Mouse (Mus musculus): Measurements from ENCODE around the gene Ctsl.

Gene Ctsl

DNA sequence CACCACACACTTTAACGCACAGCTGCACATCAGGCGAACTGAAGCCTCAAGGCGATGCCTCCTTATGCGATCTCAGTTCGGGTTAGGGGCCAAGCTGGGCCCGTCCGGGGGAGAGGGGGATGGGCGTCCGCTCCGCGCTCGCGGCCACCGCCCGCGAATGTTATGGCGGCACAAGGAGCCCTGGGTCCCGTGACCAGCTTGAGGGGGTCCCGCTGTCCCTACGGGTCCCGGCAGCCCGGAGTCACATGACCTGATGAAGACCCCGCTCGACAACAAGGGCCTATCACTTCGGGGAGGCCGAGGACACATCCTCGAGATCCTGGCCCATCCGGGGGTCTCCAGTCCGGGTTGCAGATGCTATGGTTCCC is 901 bp downstream of the Ctsl start:
- DNase-seq: peak; percentile 49 to 54

DNA sequence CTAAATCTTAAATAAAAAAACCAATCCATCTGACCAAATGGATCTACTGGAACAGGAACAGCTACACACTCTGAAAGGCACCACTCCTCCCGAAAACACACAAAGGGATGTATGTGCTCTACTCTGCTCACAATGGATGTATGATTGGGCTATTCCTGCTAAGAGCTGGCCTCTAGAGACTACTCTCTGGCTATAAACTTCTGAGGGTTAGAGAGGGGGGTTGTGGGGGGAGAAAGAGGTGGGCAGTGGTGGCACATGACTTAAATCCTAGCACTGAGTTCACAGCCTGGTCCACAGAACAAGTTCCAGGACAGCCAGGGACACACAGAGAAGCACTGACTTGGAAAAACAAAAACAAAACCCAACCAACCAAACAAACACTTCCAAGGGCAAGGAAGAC is 2.1 kb downstream of the Ctsl start:
- no peak for DNase-seq

GRCm38 (mm10) chr13:64367615-64368014 is 3.1 kb downstream of the Ctsl start:
- no peak for DNase-seq

GRCm38 (mm10) chr13:64365326-64365725 is 5.4 kb downstream of the Ctsl start:
- DNase-seq: no peak

- DNase-seq: peak in 1 of 2 experiments; percentile 32
Observed at GRCm38 (mm10) chr13:64364258-64364657, 6.4 kb downstream of the Ctsl start.

DNA sequence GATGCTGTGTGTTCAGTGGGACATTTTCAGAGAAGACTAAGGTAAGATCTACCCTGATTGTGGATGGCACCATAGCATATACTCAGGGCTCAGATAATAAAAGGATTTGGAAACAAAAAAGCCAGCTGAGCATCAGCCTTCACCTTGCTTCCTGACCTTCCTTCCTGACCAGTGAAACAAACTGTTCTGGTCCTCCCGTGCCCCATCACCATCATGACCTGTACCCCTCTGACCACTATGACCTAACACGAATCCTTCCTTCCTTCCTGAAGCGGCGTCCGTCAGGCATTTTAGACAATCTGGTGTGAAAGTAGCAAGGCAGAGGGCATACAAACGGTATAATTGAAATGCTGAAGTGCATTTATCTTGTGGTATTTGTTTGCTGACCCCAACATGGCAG is 8.6 kb downstream of the Ctsl start:
- no peak for DNase-seq

GRCm38 (mm10) chr13:64361020-64361419 is 9.7 kb downstream of the Ctsl start:
- no peak for DNase-seq

DNA sequence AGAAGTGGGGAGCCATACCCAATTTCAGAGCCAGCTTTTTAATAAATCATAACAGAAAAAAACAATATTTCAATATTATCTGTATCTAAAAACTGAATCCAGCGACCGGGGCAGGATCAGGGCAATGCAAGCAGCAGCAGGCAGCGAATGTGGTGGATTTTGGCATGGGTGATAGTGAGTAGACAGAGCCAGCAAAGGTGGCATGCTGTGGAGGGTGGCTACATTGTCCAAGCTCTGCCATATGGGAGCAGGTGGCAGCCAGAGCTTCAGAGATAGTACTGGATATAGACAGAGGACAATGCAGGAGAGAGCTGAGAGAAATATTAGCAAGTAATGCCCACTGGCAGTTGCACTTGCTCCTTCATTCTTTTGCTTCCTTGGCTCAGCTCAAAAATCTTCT is 11.0 kb downstream of the Ctsl start:
- no peak for DNase-seq

DNA sequence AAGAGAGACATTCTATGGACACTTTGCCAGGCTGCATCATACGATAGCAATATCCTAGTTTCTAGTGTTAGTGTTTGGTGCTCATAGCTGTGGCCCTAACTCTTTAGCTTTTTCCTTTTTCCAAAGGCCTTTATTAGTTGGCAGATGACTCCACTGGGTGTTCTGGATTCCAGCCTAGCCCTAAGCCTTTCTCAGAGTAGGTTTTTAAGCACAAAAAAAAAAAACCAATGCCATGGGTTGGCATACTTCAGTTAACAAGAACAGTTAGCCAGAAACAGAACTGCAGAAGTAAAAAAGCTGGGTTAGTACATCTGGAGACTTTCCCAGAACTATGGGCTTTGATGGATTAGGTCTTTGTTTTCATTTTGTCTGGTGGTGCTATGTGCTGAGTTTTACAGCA is 12.2 kb downstream of the Ctsl start:
- no peak for DNase-seq

DNA sequence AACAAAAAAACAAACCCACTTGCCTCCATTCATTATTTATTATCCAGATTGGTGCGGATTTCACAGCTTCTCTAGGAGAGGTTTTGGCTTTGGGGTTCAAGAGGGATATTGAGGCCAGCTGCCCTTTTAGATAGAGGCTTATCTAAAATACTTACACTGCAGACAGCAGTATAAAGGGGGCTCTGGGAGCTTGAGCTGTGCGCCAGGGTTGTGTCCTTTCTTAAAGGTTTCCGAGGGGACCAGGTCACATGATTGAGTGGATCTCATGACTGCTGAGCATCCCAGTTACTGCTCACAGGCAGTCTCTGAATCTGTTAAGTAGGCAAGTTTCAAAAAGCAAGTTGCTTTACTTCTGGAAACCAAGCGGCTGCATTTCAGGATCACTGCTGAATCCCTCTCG is 13.3 kb downstream of the Ctsl start:
- no peak for DNase-seq

- DNase-seq: no peak
Observed at GRCm38 (mm10) chr13:64349474-64349873, 21.2 kb downstream of the Ctsl start.

GRCm38 (mm10) chr13:64344082-64344501 is 26.6 kb downstream of the Ctsl start:
- DNase-seq: peak in 1 of 2 experiments; percentile 17

DNA sequence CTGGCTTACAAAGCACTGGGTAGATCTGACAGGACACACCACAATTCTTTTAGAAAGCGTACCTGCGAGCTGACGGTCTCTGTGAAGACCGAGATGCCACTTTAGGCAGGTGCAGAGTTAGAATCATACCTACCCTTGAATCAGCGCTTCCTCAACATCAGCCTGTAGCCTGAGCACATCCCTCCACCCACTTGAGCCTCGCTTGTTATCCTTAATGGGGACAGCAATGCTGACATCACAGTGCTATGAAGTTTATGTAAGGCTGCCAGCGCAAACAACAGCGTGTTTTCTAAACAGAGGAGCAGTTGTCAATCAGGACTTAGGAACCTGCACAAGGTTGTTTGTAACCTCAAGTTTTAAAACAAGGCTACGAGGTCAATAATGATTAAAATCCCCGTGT is 27.1 kb downstream of the Ctsl start:
- no peak for DNase-seq

GRCm38 (mm10) chr13:64335546-64336132 is 35.1 kb downstream of the Ctsl start:
- no peak for DNase-seq

- no peak for DNase-seq
Observed at GRCm38 (mm10) chr13:64333102-64333501, 37.6 kb downstream of the Ctsl start.

GRCm38 (mm10) chr13:64332321-64332720 is 38.4 kb downstream of the Ctsl start:
- DNase-seq: no peak

- no peak for DNase-seq
Observed at GRCm38 (mm10) chr13:64322561-64323281, 48.0 kb downstream of the Ctsl start.

DNA sequence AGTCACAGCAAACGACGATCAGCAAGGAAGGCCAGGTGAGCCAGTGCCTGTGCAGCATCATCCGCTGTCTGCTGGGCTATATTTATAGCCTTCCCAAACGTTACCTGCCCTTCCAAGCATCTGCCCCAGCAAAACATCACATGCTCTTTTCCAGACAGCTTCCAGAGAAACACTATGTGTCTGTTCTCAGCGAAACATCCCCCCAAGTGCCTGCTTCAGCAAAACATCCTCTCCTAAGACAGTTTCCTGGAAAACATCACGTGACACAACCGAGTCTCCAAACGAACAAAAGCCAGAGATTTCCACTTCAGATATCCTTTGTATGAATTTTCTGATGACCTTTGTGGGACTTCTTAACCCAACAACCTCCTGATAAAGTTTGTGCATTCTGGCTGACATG is 50.4 kb downstream of the Ctsl start:
- DNase-seq: no peak

- DNase-seq: no peak
Observed at GRCm38 (mm10) chr13:64319782-64320181, 50.9 kb downstream of the Ctsl start.

DNA sequence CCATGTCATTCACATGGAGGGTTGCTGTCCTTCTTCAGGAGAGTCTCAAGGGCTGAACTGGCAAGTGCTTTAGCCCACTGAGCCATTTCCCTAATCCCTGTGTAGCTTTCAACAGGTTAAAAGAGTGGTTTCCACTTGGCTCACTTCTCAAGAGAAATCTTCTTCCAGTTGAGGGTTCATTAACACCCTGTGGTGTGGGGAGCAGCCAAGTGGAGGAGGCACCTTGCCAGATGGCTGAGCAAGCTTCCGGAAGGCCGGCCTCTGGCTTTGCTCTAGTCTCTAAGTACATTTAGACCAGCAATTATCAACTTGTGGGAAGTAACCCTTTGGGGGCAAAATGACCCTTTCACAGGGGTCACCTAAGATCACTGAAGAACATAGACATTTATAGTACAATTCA is 52.3 kb downstream of the Ctsl start:
- peak; percentile 12 to 28 for DNase-seq

DNA sequence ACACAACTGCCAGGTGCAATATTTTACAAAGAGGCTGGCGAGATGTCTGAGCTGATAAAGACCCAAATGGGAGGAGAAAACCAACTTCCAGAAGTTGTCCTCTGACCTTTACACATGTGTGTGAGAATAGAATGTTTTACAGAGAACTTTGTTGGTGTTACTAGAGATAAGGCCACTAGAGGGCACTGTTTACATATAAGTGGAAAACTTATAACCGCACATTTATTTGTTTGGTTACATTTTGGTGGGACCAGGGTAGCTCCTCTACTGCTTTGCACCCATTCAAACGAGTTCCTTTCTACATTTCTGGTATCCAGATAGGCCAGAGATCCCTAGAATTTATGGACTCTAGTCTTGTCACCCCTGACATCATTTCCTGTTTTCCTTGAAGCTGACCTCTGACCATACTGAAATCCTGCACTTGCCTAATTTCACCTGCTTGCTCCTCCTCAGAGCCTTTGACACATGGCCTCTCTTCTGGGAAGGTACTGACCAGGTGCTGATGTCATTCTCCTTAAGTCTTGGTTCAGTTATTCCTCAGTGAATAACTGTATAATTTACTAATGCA is 55.1 kb downstream of the Ctsl start:
- DNase-seq: peak in 1 of 2 experiments; percentile 8

GRCm38 (mm10) chr13:64314041-64314440 is 56.6 kb downstream of the Ctsl start:
- no peak for DNase-seq

- DNase-seq: no peak
Observed at GRCm38 (mm10) chr13:64312916-64313289, 57.8 kb downstream of the Ctsl start.
